Mouse (Mus musculus) mesoderm, embryonic 11.5 days (tissue): ENCODE data around the gene Yaf2.

Source experiments
- DNase-seq: peaks from one replicate; pipeline ENCODE4 v3.0.0-alpha.2; 2012; ENCODE audit warnings: low read depth, low spot score

Yaf2 gene

GRCm38 (mm10) chr15:93287628-93288027 is 49.1 kb downstream of the Yaf2 start:
- DNase-seq, result no peak

- DNase-seq, result no peak
These were observed 51.5 kb downstream of the Yaf2 start for GRCm38 (mm10) chr15:93285244-93285643.

- DNase-seq, result no peak
These were observed 52.4 kb downstream of the Yaf2 start for GRCm38 (mm10) chr15:93284326-93284725.

GRCm38 (mm10) chr15:93283349-93283748 is 53.4 kb downstream of the Yaf2 start:
- no peak for DNase-seq

- peak; percentile 21 for DNase-seq
These were observed 60.5 kb downstream of the Yaf2 start for GRCm38 (mm10) chr15:93276276-93276675.

- DNase-seq, result no peak
These were observed 61.1 kb downstream of the Yaf2 start for GRCm38 (mm10) chr15:93275623-93276022.

- peak; percentile 97 for DNase-seq
These were observed 61.8 kb downstream of the Yaf2 start, which contains the start of gene Gxylt1 for GRCm38 (mm10) chr15:93274679-93275583. Gene Gxylt1, minus strand, starts transcription at chr15:93275179.

- DNase-seq, result no peak
These were observed 62.7 kb downstream of the Yaf2 start for GRCm38 (mm10) chr15:93273788-93274678.

- DNase-seq, result no peak
These were observed 63.8 kb downstream of the Yaf2 start for GRCm38 (mm10) chr15:93272948-93273347.

- DNase-seq, result no peak
These were observed 66.4 kb downstream of the Yaf2 start for GRCm38 (mm10) chr15:93270289-93270855.

- DNase-seq, result no peak
These were observed 67.2 kb downstream of the Yaf2 start for GRCm38 (mm10) chr15:93269572-93269971.

GRCm38 (mm10) chr15:93268001-93268400 is 68.7 kb downstream of the Yaf2 start:
- DNase-seq, result no peak

GRCm38 (mm10) chr15:93267479-93267878 is 69.3 kb downstream of the Yaf2 start:
- DNase-seq, result no peak

GRCm38 (mm10) chr15:93266361-93266760 is 70.4 kb downstream of the Yaf2 start:
- no peak for DNase-seq

GRCm38 (mm10) chr15:93265728-93266127 is 71.0 kb downstream of the Yaf2 start:
- no peak for DNase-seq

GRCm38 (mm10) chr15:93265231-93265630 is 71.5 kb downstream of the Yaf2 start:
- DNase-seq, result no peak

- no peak for DNase-seq
These were observed 72.5 kb downstream of the Yaf2 start for GRCm38 (mm10) chr15:93264221-93264620.

- no peak for DNase-seq
These were observed 73.2 kb downstream of the Yaf2 start for GRCm38 (mm10) chr15:93263566-93263965.

GRCm38 (mm10) chr15:93262818-93263217 is 73.9 kb downstream of the Yaf2 start:
- DNase-seq, result no peak

GRCm38 (mm10) chr15:93262274-93262673 is 74.5 kb downstream of the Yaf2 start:
- no peak for DNase-seq

- no peak for DNase-seq
These were observed 76.8 kb downstream of the Yaf2 start for GRCm38 (mm10) chr15:93259933-93260332.

- no peak for DNase-seq
These were observed 81.4 kb downstream of the Yaf2 start for GRCm38 (mm10) chr15:93255295-93255694.
